Mouse (Mus musculus): ENCODE data around the gene Lrp6. TPM values are rescaled to one million over a fixed set of nuclear protein-coding genes. Genes with fewer than 3 reads are reported as not detected.

Lrp6 gene
- polyA plus RNA-seq, 2 experiments: 6.2 to 6.9 TPM

GRCm38 (mm10) chr6:134513896-134514510 is 52.8 kb downstream of the Lrp6 start:
- DNase-seq (ENCODE audit: low read depth in 3 of 3, low spot score in 3 of 3) (no peak), ATAC-seq (ENCODE audit: insufficient read depth) (no peak)
- H3K4me3 ChIP-seq (ENCODE audit: insufficient read depth in 1 of 2, low read depth in 2 of 2, low read length in 2 of 2): no peak overlapping the region
- TF ChIP-seq CTCF (IDR thresholded peaks at IDR 0.05; ENCODE audit: low read depth): no peak
- TF ChIP-seq EP300 (IDR thresholded peaks at IDR 0.05; ENCODE audit: low read depth): no peak
- WGBS (ENCODE audit: insufficient replicate concordance): 83% methylated on average over 3 of the region's 3 CpGs
- H3K4me2 ChIP-seq (ENCODE audit: low read depth): no peak overlapping the region
- H3K4me1 ChIP-seq (replicated peaks; ENCODE audit: control insufficient read depth in 2 of 2, insufficient read depth in 2 of 2, low read length in 1 of 2): peaks cover 3 to 11% of the 10 kb centered on the region in 2 experiments; a peak in 3 of 4 replicates
- H3K27me3 ChIP-seq (ENCODE audit: control insufficient read depth, insufficient read depth, low read length): no peaks in the 10 kb centered on the region
- H3K9ac ChIP-seq (replicated peaks): no peak overlapping the region
- no peaks in the 10 kb centered on the region; the same call in 1 of the 2 replicates for H3K36me3 ChIP-seq (replicated peaks; ENCODE audit: control insufficient read depth, insufficient read depth, low read depth)
- no peak overlapping the region for H3K27ac ChIP-seq
- no peaks in the 10 kb centered on the region for H3K9me3 ChIP-seq (ENCODE audit: control insufficient read depth, low read length)

- H3K4me3 ChIP-seq (ENCODE audit: insufficient read depth in 1 of 2, low read depth in 2 of 2, low read length in 2 of 2): no peak overlapping the region
- no peaks in the 10 kb centered on the region for H3K27me3 ChIP-seq (ENCODE audit: control insufficient read depth, insufficient read depth, low read length)
- TF ChIP-seq CTCF (IDR thresholded peaks at IDR 0.05; ENCODE audit: low read depth) (no peak), EP300 (IDR thresholded peaks at IDR 0.05; ENCODE audit: low read depth) (no peak)
- DNase-seq (ENCODE audit: low read depth in 3 of 3, low spot score in 3 of 3): no peak
- H3K27ac ChIP-seq: no peak overlapping the region
- peaks cover 3 to 8% of the 10 kb centered on the region in 2 experiments; a peak in 3 of 4 replicates for H3K4me1 ChIP-seq (replicated peaks; ENCODE audit: control insufficient read depth in 2 of 2, insufficient read depth in 2 of 2, low read length in 1 of 2)
- H3K36me3 ChIP-seq (replicated peaks; ENCODE audit: control insufficient read depth, insufficient read depth, low read depth): no peaks in the 10 kb centered on the region; the same call in 1 of the 2 replicates
- H3K4me2 ChIP-seq (ENCODE audit: low read depth): no peak overlapping the region
- H3K9me3 ChIP-seq (ENCODE audit: control insufficient read depth, low read length): no peaks in the 10 kb centered on the region
- no peak for ATAC-seq (ENCODE audit: insufficient read depth)
- no peak overlapping the region for H3K9ac ChIP-seq (replicated peaks)
- WGBS (ENCODE audit: insufficient replicate concordance): 78% methylated on average over 6 of the region's 6 CpGs
These were observed 53.8 kb downstream of the Lrp6 start for GRCm38 (mm10) chr6:134513011-134513410.

GRCm38 (mm10) chr6:134512478-134512877 is 54.3 kb downstream of the Lrp6 start:
- peaks cover 3 to 8% of the 10 kb centered on the region in 2 experiments; a peak in 3 of 4 replicates for H3K4me1 ChIP-seq (replicated peaks; ENCODE audit: control insufficient read depth in 2 of 2, insufficient read depth in 2 of 2, low read length in 1 of 2)
- peaks cover under 1% of the 10 kb centered on the region for H3K36me3 ChIP-seq (replicated peaks; ENCODE audit: control insufficient read depth, insufficient read depth, low read depth)
- H3K4me2 ChIP-seq (ENCODE audit: low read depth): no peak overlapping the region
- TF ChIP-seq CTCF (IDR thresholded peaks at IDR 0.05; ENCODE audit: low read depth) (no peak), EP300 (IDR thresholded peaks at IDR 0.05; ENCODE audit: low read depth) (no peak)
- H3K9me3 ChIP-seq (ENCODE audit: control insufficient read depth, low read length): no peaks in the 10 kb centered on the region
- ATAC-seq (ENCODE audit: insufficient read depth) (no peak), DNase-seq (ENCODE audit: low read depth in 3 of 3, low spot score in 3 of 3) (no peak)
- no peak overlapping the region for H3K4me3 ChIP-seq (ENCODE audit: insufficient read depth in 1 of 2, low read depth in 2 of 2, low read length in 2 of 2)
- H3K27me3 ChIP-seq (ENCODE audit: control insufficient read depth, insufficient read depth, low read length): no peaks in the 10 kb centered on the region
- WGBS (ENCODE audit: insufficient replicate concordance): 68% methylated on average over 2 of the region's 2 CpGs
- H3K27ac ChIP-seq: no peak overlapping the region
- no peak overlapping the region for H3K9ac ChIP-seq (replicated peaks)

GRCm38 (mm10) chr6:134511118-134511517 is 55.6 kb downstream of the Lrp6 start:
- no peak overlapping the region for H3K9ac ChIP-seq (replicated peaks)
- H3K4me2 ChIP-seq (ENCODE audit: low read depth): no peak overlapping the region
- no peak overlapping the region for H3K27ac ChIP-seq
- ATAC-seq (ENCODE audit: insufficient read depth) (no peak), DNase-seq (ENCODE audit: low read depth in 3 of 3, low spot score in 3 of 3) (no peak)
- no peaks in the 10 kb centered on the region for H3K27me3 ChIP-seq (ENCODE audit: control insufficient read depth, insufficient read depth, low read length)
- no peak overlapping the region for H3K4me3 ChIP-seq (ENCODE audit: insufficient read depth in 1 of 2, low read depth in 2 of 2, low read length in 2 of 2)
- peaks cover 5% of the 10 kb centered on the region for H3K36me3 ChIP-seq (replicated peaks; ENCODE audit: control insufficient read depth, insufficient read depth, low read depth)
- TF ChIP-seq CTCF (IDR thresholded peaks at IDR 0.05; ENCODE audit: low read depth) (no peak), EP300 (IDR thresholded peaks at IDR 0.05; ENCODE audit: low read depth) (no peak)
- H3K4me1 ChIP-seq (replicated peaks; ENCODE audit: control insufficient read depth in 2 of 2, insufficient read depth in 2 of 2, low read length in 1 of 2): peaks cover 3 to 5% of the 10 kb centered on the region in 2 experiments; a peak in 3 of 4 replicates
- no peaks in the 10 kb centered on the region for H3K9me3 ChIP-seq (ENCODE audit: control insufficient read depth, low read length)

GRCm38 (mm10) chr6:134510280-134510679 is 56.5 kb downstream of the Lrp6 start:
- H3K27me3 ChIP-seq (ENCODE audit: control insufficient read depth, insufficient read depth, low read length): no peaks in the 10 kb centered on the region
- ATAC-seq (ENCODE audit: insufficient read depth): no peak

More at GRCm38 (mm10) chr6:134510280-134510679, 56.5 kb downstream of the Lrp6 start:
- Histone ChIP-seq H3K36me3 (replicated peaks; ENCODE audit: control insufficient read depth, insufficient read depth, low read depth) (peaks cover 7% of the 10 kb centered on the region), H3K4me3 (ENCODE audit: insufficient read depth in 1 of 2, low read depth in 2 of 2, low read length in 2 of 2) (no peak overlapping the region), H3K9ac (replicated peaks) (no peak overlapping the region), H3K4me2 (ENCODE audit: low read depth) (no peak overlapping the region), H3K4me1 (replicated peaks; ENCODE audit: control insufficient read depth in 2 of 2, insufficient read depth in 2 of 2, low read length in 1 of 2) (peaks cover 3% of the 10 kb centered on the region in 2 experiments; a peak in 3 of 4 replicates), H3K27ac (no peak overlapping the region), H3K9me3 (ENCODE audit: control insufficient read depth, low read length) (no peaks in the 10 kb centered on the region)
- TF ChIP-seq EP300 (IDR thresholded peaks at IDR 0.05; ENCODE audit: low read depth) (no peak), CTCF (IDR thresholded peaks at IDR 0.05; ENCODE audit: low read depth) (no peak)
- 52% methylated on average over 2 of the region's 2 CpGs for WGBS (ENCODE audit: insufficient replicate concordance)
- no peak for DNase-seq (ENCODE audit: low read depth in 3 of 3, low spot score in 3 of 3)
